In the genomic region with DNA sequence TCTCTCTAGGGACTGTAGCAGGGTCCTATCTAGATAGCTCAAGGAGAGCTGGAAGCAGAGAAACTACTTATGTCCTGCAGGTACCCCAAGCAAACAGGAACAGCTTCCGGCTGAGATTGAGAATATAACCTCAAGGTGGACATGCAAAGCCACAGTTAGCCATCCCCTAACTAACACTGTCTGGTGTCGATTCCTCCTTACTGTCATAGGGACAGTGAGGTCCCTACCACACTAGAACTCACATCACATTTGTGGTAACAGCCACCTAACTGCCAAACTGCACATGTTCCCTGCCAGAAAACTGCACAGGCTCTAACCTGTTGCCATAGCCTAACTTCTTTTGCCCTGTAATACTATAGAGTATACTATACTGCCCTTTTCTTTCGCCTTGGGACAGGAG, we compare ENCODE assay signal across 8 mouse cellular contexts. TPM values are rescaled to one million over a fixed set of nuclear protein-coding genes. Genes with fewer than 3 reads are reported as not detected.
A peak's percentile ranks its signal among the peaks of the same experiment; 100 is the strongest.
DNase-seq lines count a peak whose midpoint lies in the region; ATAC-seq and TF ChIP-seq lines count a peak whose summit lies in the region.

No protein-coding gene starts in this region.

- 0 out of 2 replicates have a peak overlapping the region, but pooled peaks have one; percentile 86 for H3K27ac ChIP-seq in cerebellum, adult 2 months (ENCODE audit: insufficient read depth, low read length)
- peak overlapping the region; percentile 85 for H3K27ac ChIP-seq in lung, postnatal 0 days (ENCODE audit: low read length)
- no peak overlapping the region for H3K27ac ChIP-seq in limb, embryonic 14.5 days (replicated peaks; ENCODE audit: low read depth, low read length)
- H3K27ac ChIP-seq in stomach, postnatal 0 days (replicated peaks): peak overlapping the region; percentile 96

- DNase-seq in cerebellum, adult 2 months: no peak
- no peak for DNase-seq in cerebellum, postnatal 36 days
- no peak for DNase-seq in lung, postnatal 0 days (ENCODE audit: low spot score)
- no peak for DNase-seq in lung, postnatal 14 days
- no peak for DNase-seq in limb, embryonic 14.5 days (ENCODE audit: low spot score)
- DNase-seq in stomach, postnatal 0 days (ENCODE audit: low spot score): no peak
- DNase-seq in layer of hippocampus, postnatal 14 days (ENCODE audit: low spot score in 2 of 2): no peak
- DNase-seq in adrenal gland, adult 8-10 months: no peak

- H3K4me1 ChIP-seq in cerebellum, adult 2 months (ENCODE audit: control insufficient read depth, insufficient read depth, low read length): peaks cover 8% of the 10 kb centered on the region
- H3K4me1 ChIP-seq in lung, postnatal 0 days (ENCODE audit: insufficient read depth, low read depth, low read length): peaks cover 16% of the 10 kb centered on the region
- peaks cover 30% of the 10 kb centered on the region for H3K4me1 ChIP-seq in limb, embryonic 14.5 days (ENCODE audit: control insufficient read depth, insufficient read depth, low read length)
- H3K4me1 ChIP-seq in stomach, postnatal 0 days (replicated peaks; ENCODE audit: control insufficient read depth, insufficient read depth): peaks cover 9% of the 10 kb centered on the region; the same call in 1 of the 2 replicates

- no peaks in the 10 kb centered on the region for H3K27me3 ChIP-seq in cerebellum, adult 2 months (ENCODE audit: control insufficient read depth, insufficient read depth, low read length)
- no peaks in the 10 kb centered on the region for H3K27me3 ChIP-seq in lung, postnatal 0 days (replicated peaks; ENCODE audit: insufficient read depth, low read length)
- no peaks in the 10 kb centered on the region for H3K27me3 ChIP-seq in limb, embryonic 14.5 days (ENCODE audit: control insufficient read depth, insufficient read depth, low read length)
- no peaks in the 10 kb centered on the region for H3K27me3 ChIP-seq in stomach, postnatal 0 days (ENCODE audit: control insufficient read depth, insufficient read depth, low read length)

- TF ChIP-seq CTCF in cerebellum, adult 2 months (IDR thresholded peaks at IDR 0.05; ENCODE audit: borderline replicate concordance, insufficient read depth, low read depth, low read length): no peak
- no peak for TF ChIP-seq CTCF in lung, postnatal 0 days (IDR thresholded peaks at IDR 0.05)
- TF ChIP-seq CTCF in stomach, postnatal 0 days (IDR thresholded peaks at IDR 0.05; ENCODE audit: low read depth): no peak

- H3K9me3 ChIP-seq in lung, postnatal 0 days (ENCODE audit: low read length): no peaks in the 10 kb centered on the region
- no peaks in the 10 kb centered on the region for H3K9me3 ChIP-seq in limb, embryonic 14.5 days (ENCODE audit: control insufficient read depth, low read length)
- no peaks in the 10 kb centered on the region for H3K9me3 ChIP-seq in stomach, postnatal 0 days (ENCODE audit: control insufficient read depth, low read length)

- peak overlapping the region; percentile 32 for H3K4me3 ChIP-seq in cerebellum, adult 2 months (replicated peaks; ENCODE audit: insufficient read depth, low read depth, low read length)
- H3K4me3 ChIP-seq in lung, postnatal 0 days (ENCODE audit: low read depth, low read length): peak overlapping the region; percentile 95
- peak overlapping the region; percentile 99 for H3K4me3 ChIP-seq in limb, embryonic 14.5 days (replicated peaks; ENCODE audit: low read length)
- peak overlapping the region; percentile 99 for H3K4me3 ChIP-seq in stomach, postnatal 0 days (ENCODE audit: low read depth, low read length)

- ATAC-seq in lung, postnatal 0 days: no peak
- ATAC-seq in limb, embryonic 14.5 days (ENCODE audit: low FRiP score, low read depth): no peak
- no peak for ATAC-seq in stomach, postnatal 0 days (ENCODE audit: low FRiP score, low TSS enrichment)

- H3K9ac ChIP-seq in lung, postnatal 0 days (replicated peaks; ENCODE audit: low read depth): peak overlapping the region; percentile 19; the same call in 1 of the 2 replicates
- H3K9ac ChIP-seq in limb, embryonic 14.5 days (ENCODE audit: low read depth, low read length, severe bottlenecking): no peak overlapping the region
- peak overlapping the region; percentile 100 for H3K9ac ChIP-seq in stomach, postnatal 0 days (ENCODE audit: low read length)

- TF ChIP-seq EP300 in lung, postnatal 0 days (IDR thresholded peaks at IDR 0.05): no peak
- no peak for TF ChIP-seq EP300 in stomach, postnatal 0 days (optimal IDR thresholded peaks at IDR 0.05)

- H3K36me3 ChIP-seq in lung, postnatal 0 days (ENCODE audit: insufficient read depth, low read length): peaks cover 23% of the 10 kb centered on the region
- peaks cover 33% of the 10 kb centered on the region for H3K36me3 ChIP-seq in limb, embryonic 14.5 days (ENCODE audit: control insufficient read depth, insufficient read depth, low read length)
- H3K36me3 ChIP-seq in stomach, postnatal 0 days (ENCODE audit: control insufficient read depth, insufficient read depth, low read length): peaks cover 16% of the 10 kb centered on the region

- no peak for TF ChIP-seq POLR2A in cerebellum, adult 2 months (IDR thresholded peaks at IDR 0.05; ENCODE audit: borderline replicate concordance, insufficient read depth, low read length)
- no peak for TF ChIP-seq POLR2A in limb, embryonic 14.5 days (IDR thresholded peaks at IDR 0.05; ENCODE audit: borderline replicate concordance, extremely low read depth, insufficient read depth, insufficient read length)

- H3K4me2 ChIP-seq in lung, postnatal 0 days (replicated peaks; ENCODE audit: low read depth, low read length): peak overlapping the region; percentile 94
- peak overlapping the region; percentile 90 for H3K4me2 ChIP-seq in limb, embryonic 14.5 days (replicated peaks; ENCODE audit: low read depth, low read length, severe bottlenecking)
- H3K4me2 ChIP-seq in stomach, postnatal 0 days (replicated peaks; ENCODE audit: low read depth): peak overlapping the region; percentile 90

- WGBS in cerebellum, adult 2 months: 45% methylated on average over 3 of the region's 3 CpGs
- WGBS in lung, postnatal 0 days: 31% methylated on average over 3 of the region's 3 CpGs
- 79% methylated on average over 3 of the region's 3 CpGs for WGBS in limb, embryonic 14.5 days
- 42% methylated on average over 3 of the region's 3 CpGs for WGBS in stomach, postnatal 0 days

RNA-seq across cellular contexts. Expression of a gene that starts 2.0 kb away (rescaled TPM):
- 53.0 and 59.2 TPM in 2 replicates for polyA plus RNA-seq in cerebellum, adult 2 months (2012; rRNA removed)
- 5.1 and 5.6 TPM in 2 replicates for polyA plus RNA-seq in lung, postnatal 0 days (2015; fragmentation: Nextera tagmentation; extraction: Ambion mirVana)
- polyA plus RNA-seq in limb, embryonic 14.5 days (2012; rRNA removed): 87.2 and 129 TPM in 2 replicates
- polyA plus RNA-seq in limb, embryonic 14.5 days (2014; fragmentation: Nextera tagmentation; extraction: Ambion mirVana): 9.6 and 10.2 TPM in 2 replicates
- 3.7 and 4.3 TPM in 2 replicates for polyA plus RNA-seq in stomach, postnatal 0 days (2015; fragmentation: Nextera tagmentation; extraction: Ambion mirVana)
- 10 to 100 TPM; 62.7 to 65.5 TPM for total RNA-seq in layer of hippocampus, postnatal 14 days (2021)
- total RNA-seq in adrenal gland, adult 8-10 months (2022): 10 to 100 TPM; 34.0 to 42.0 (median 37.2) TPM

RNA-seq across cellular contexts. Expression of a gene that starts 7.7 kb away (rescaled TPM):
- polyA plus RNA-seq in cerebellum, adult 2 months (2012; rRNA removed): 56.2 and 58.4 TPM in 2 replicates
- 3.5 and 3.8 TPM in 2 replicates for polyA plus RNA-seq in lung, postnatal 0 days (2015; fragmentation: Nextera tagmentation; extraction: Ambion mirVana)
- 21.1 and 25.3 TPM in 2 replicates for polyA plus RNA-seq in limb, embryonic 14.5 days (2012; rRNA removed)
- polyA plus RNA-seq in limb, embryonic 14.5 days (2014; fragmentation: Nextera tagmentation; extraction: Ambion mirVana): 6.9 and 8.2 TPM in 2 replicates
- polyA plus RNA-seq in stomach, postnatal 0 days (2015; fragmentation: Nextera tagmentation; extraction: Ambion mirVana): 1.9 and 2.6 TPM in 2 replicates
- total RNA-seq in layer of hippocampus, postnatal 14 days (2021): 10 to 100 TPM; 42.7 to 43.9 TPM
- 10 to 100 TPM; 31.6 to 48.8 (median 37.7) TPM for total RNA-seq in adrenal gland, adult 8-10 months (2022)

RNA-seq across cellular contexts. Expression of a gene that starts 57.4 kb away (rescaled TPM):
- 5.3 and 5.6 TPM in 2 replicates for polyA plus RNA-seq in cerebellum, adult 2 months (2012; rRNA removed)
- 2.8 and 4.2 TPM in 2 replicates for polyA plus RNA-seq in lung, postnatal 0 days (2015; fragmentation: Nextera tagmentation; extraction: Ambion mirVana)
- 23.8 and 30.0 TPM in 2 replicates for polyA plus RNA-seq in limb, embryonic 14.5 days (2012; rRNA removed)
- polyA plus RNA-seq in limb, embryonic 14.5 days (2014; fragmentation: Nextera tagmentation; extraction: Ambion mirVana): 34.5 and 37.6 TPM in 2 replicates
- polyA plus RNA-seq in stomach, postnatal 0 days (2015; fragmentation: Nextera tagmentation; extraction: Ambion mirVana): 23.8 and 24.7 TPM in 2 replicates
- total RNA-seq in layer of hippocampus, postnatal 14 days (2021): 1 to 10 TPM; 5.7 TPM
- 1 to 10 TPM; 4.5 to 6.9 (median 6.4) TPM for total RNA-seq in adrenal gland, adult 8-10 months (2022)

Comparison
In these comparisons a context has a peak if more than half of its experiments do, and no peak if none do; other contexts are left out.
1. H3K4me3 ChIP-seq: peak in every context shown above with its lines; median percentile 99 in limb, embryonic 14.5 days; 99 in stomach, postnatal 0 days; 95 in lung, postnatal 0 days; 32 in cerebellum, adult 2 months.